Mouse (Mus musculus) gastrocnemius, postnatal 10 days (tissue): ENCODE data around the gene Xdh. TPM values are rescaled to one million over a fixed set of nuclear protein-coding genes. Genes with fewer than 3 reads are reported as not detected.
"Not testable (repeated sequence)": the region's sequence is repeated elsewhere in the genome, so short reads cannot be mapped to it uniquely, and the experiment has no call there.

ENCODE experiments used
- DNase-seq: peaks from one replicate; pipeline ENCODE4 v3.0.0; 2021; ENCODE audit warnings: mixed read lengths
- total RNA-seq, 2 experiments: library from RNA; stranded (reverse); gene quantifications; 2 replicates each; pipeline ENCODE4 v1.2.3; 2021

Xdh gene
- total RNA-seq, 2 experiments from 2014 or later, result 11.5 to 18.8 TPM

- no peak for DNase-seq
Observed at GRCm38 (mm10) chr17:73881295-73881694, 68.7 kb downstream of the Xdh start.

GRCm38 (mm10) chr17:73880286-73880685 lies 69.7 kb downstream of the Xdh start:
- DNase-seq, result no peak

- no peak for DNase-seq
Observed at GRCm38 (mm10) chr17:73879262-73879916, 70.6 kb downstream of the Xdh start.

GRCm38 (mm10) chr17:73875674-73876073 lies 74.3 kb downstream of the Xdh start:
- no peak for DNase-seq

GRCm38 (mm10) chr17:73875268-73875667 lies 74.7 kb downstream of the Xdh start:
- DNase-seq, result no peak

GRCm38 (mm10) chr17:73870956-73871605 lies 78.9 kb downstream of the Xdh start:
- no peak for DNase-seq

- DNase-seq, result no peak
Observed at GRCm38 (mm10) chr17:73869008-73869685, 80.8 kb downstream of the Xdh start.

- DNase-seq, result no peak
Observed at GRCm38 (mm10) chr17:73853717-73854116, 96.3 kb downstream of the Xdh start.

- no peak for DNase-seq
Observed at GRCm38 (mm10) chr17:73853041-73853440, 97.0 kb downstream of the Xdh start.

GRCm38 (mm10) chr17:73847399-73847798 lies 102.6 kb downstream of the Xdh start:
- no peak for DNase-seq

GRCm38 (mm10) chr17:73845632-73846031 lies 104.4 kb downstream of the Xdh start:
- DNase-seq, result no peak

GRCm38 (mm10) chr17:73842963-73843362 lies 107.0 kb downstream of the Xdh start:
- DNase-seq, result no peak

- DNase-seq, result not testable (repeated sequence)
Observed at GRCm38 (mm10) chr17:73839876-73840275, 110.1 kb downstream of the Xdh start.

GRCm38 (mm10) chr17:73839086-73839835 lies 110.7 kb downstream of the Xdh start:
- DNase-seq, result no peak

GRCm38 (mm10) chr17:73837244-73837643 lies 112.8 kb downstream of the Xdh start:
- DNase-seq, result no peak

- no peak for DNase-seq
Observed at GRCm38 (mm10) chr17:73836601-73837000, 113.4 kb downstream of the Xdh start.

Other genes with a start within 250 kb of the Xdh start
- under 1 TPM; 0.14 to 0.25 TPM for gene Galnt14, start 239.7 kb downstream of the Xdh start, total RNA-seq
- 1 to 10 TPM; 5.2 to 5.8 TPM for gene Ehd3, start 146.1 kb downstream of the Xdh start, total RNA-seq
- not detected for gene Srd5a2, start 97.7 kb upstream of the Xdh start, total RNA-seq